Mouse (Mus musculus): ENCODE data around the gene P2rx4. TPM values are rescaled to one million over a fixed set of nuclear protein-coding genes. Genes with fewer than 3 reads are reported as not detected.

Gene P2rx4
- polyA plus RNA-seq, 1 experiment = 21.0 TPM

DNA sequence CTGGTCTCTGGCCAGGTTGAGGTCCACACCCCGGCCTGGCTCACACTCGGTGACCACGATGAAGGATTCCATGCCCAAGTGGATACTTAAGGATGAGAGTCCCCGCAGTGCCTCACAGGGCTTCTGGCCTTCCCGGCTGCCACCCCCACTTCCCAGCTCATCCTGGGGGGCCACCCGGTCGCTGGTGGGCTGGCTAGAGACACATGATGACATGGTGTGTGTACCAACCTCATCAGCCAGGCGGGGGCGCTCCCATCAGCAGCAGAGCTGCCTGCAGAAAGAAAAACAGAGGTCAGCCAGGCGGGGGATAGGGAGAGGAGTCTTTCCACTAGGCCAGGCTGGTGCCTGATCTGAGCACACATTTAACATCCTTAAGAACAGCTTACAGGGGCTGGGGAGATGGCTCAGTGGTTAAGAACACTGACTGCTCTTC is 56.7 kb downstream of the P2rx4 start:
- Histone ChIP-seq H3K27ac (ENCODE audit: insufficient read depth, low read length) (no peak overlapping the region), H3K36me3 (ENCODE audit: control insufficient read depth, insufficient read depth, low read length, poor library complexity, severe bottlenecking) (no peaks in the 10 kb centered on the region), H3K9ac (ENCODE audit: low read depth, poor library complexity, severe bottlenecking) (peak overlapping the region; percentile 10), H3K27me3 (ENCODE audit: control insufficient read depth, insufficient read depth, low read length, poor library complexity, severe bottlenecking) (no peaks in the 10 kb centered on the region), H3K4me1 (ENCODE audit: control insufficient read depth, insufficient read depth, low read length) (no peaks in the 10 kb centered on the region), H3K4me3 (ENCODE audit: low read depth, low read length) (peak overlapping the region; percentile 22; the same call in 1 of the 2 replicates), H3K9me3 (replicated peaks; ENCODE audit: control insufficient read depth, insufficient read depth, low read length, poor library complexity, severe bottlenecking) (no peaks in the 10 kb centered on the region)
- TF ChIP-seq POLR2A (IDR thresholded peaks at IDR 0.05; ENCODE audit: insufficient read depth, low read length) (no peak), CTCF (IDR thresholded peaks at IDR 0.05; ENCODE audit: low read depth, low read length) (peak; percentile 78), EP300 (IDR thresholded peaks at IDR 0.05; ENCODE audit: insufficient read depth, low read depth, low read length) (no peak)

DNA sequence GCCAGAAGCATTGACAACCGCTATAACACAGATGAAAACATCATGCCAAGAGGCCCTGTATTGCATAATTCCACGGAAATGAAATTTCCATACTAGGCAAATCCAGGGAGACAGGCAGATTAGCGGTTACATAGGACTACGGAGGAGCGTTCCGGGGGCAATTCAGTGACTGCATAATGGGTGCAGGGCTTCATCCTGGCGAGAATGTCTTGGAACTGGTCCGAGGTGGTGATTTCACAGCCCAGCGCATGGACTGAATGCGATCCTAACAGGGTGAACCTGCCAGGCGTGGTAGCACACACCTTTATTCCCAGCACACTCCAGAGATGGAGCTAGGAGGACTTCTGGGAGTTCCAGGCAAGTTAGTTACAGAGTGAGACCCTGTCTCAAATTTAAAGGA is 59.9 kb downstream of the P2rx4 start:
- TF ChIP-seq EP300 (IDR thresholded peaks at IDR 0.05; ENCODE audit: insufficient read depth, low read depth, low read length) = no peak
- no peak for TF ChIP-seq POLR2A (IDR thresholded peaks at IDR 0.05; ENCODE audit: insufficient read depth, low read length)
- no peak for TF ChIP-seq CTCF (IDR thresholded peaks at IDR 0.05; ENCODE audit: low read depth, low read length)
- no peaks in the 10 kb centered on the region for H3K36me3 ChIP-seq (ENCODE audit: control insufficient read depth, insufficient read depth, low read length, poor library complexity, severe bottlenecking)
- H3K9ac ChIP-seq (ENCODE audit: low read depth, poor library complexity, severe bottlenecking) = no peak overlapping the region
- no peaks in the 10 kb centered on the region for H3K9me3 ChIP-seq (replicated peaks; ENCODE audit: control insufficient read depth, insufficient read depth, low read length, poor library complexity, severe bottlenecking)
- no peak overlapping the region for H3K27ac ChIP-seq (ENCODE audit: insufficient read depth, low read length)
- peaks cover 2% of the 10 kb centered on the region for H3K4me1 ChIP-seq (ENCODE audit: control insufficient read depth, insufficient read depth, low read length)
- no peaks in the 10 kb centered on the region for H3K27me3 ChIP-seq (ENCODE audit: control insufficient read depth, insufficient read depth, low read length, poor library complexity, severe bottlenecking)
- no peak overlapping the region for H3K4me3 ChIP-seq (ENCODE audit: low read depth, low read length)

DNA sequence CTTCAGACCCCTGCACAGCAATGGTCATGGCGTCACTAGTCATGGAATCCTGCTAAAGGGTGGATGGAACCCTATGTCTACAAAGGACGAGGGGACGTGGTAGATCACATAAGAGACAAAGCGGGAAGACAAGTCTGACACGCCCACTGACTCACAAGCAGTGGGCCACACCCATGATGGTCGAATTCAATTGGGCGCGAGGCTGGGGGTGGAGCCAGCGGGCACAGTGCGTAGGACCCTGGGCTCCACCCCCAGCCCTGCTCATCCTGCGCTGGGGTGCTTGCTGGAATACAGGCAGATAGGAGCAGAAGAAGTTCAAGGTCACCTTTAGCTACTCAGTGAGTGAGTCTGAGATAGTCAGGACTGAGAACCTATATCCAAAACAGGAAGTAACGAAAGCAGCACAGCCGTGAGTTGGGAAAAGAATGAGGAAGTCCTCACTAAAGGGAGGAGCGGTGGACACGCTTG is 61.8 kb downstream of the P2rx4 start:
- TF ChIP-seq EP300 (IDR thresholded peaks at IDR 0.05; ENCODE audit: insufficient read depth, low read depth, low read length) (0 out of 2 replicates have a peak, but pooled peaks have one; percentile 20), CTCF (IDR thresholded peaks at IDR 0.05; ENCODE audit: low read depth, low read length) (no peak)
- no peaks in the 10 kb centered on the region for H3K36me3 ChIP-seq (ENCODE audit: control insufficient read depth, insufficient read depth, low read length, poor library complexity, severe bottlenecking)

DNA sequence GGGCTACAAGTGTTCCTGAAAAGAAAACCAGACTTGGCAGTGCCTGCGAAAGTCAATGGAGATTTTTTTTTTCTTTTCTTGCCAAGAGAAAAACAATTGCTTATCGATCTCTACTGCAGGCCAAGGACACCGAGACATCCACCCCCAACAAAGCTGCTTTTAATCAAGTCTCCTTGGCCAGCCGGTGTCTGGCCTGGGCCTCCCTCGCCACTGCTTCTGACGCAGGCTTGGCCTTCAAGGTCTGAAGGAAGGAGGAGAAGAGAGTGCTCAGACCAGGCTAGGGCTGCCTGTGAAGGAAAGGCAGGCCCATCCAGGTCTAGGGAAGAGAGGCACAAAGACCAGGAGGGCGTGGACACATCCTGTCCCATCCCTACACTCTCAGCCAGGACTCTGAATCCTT is 63.0 kb downstream of the P2rx4 start:
- no peaks in the 10 kb centered on the region for H3K36me3 ChIP-seq (ENCODE audit: control insufficient read depth, insufficient read depth, low read length, poor library complexity, severe bottlenecking)
- no peaks in the 10 kb centered on the region for H3K27me3 ChIP-seq (ENCODE audit: control insufficient read depth, insufficient read depth, low read length, poor library complexity, severe bottlenecking)
- H3K4me1 ChIP-seq (ENCODE audit: control insufficient read depth, insufficient read depth, low read length) = peaks cover 2% of the 10 kb centered on the region
- no peak for TF ChIP-seq POLR2A (IDR thresholded peaks at IDR 0.05; ENCODE audit: insufficient read depth, low read length)
- no peak for TF ChIP-seq CTCF (IDR thresholded peaks at IDR 0.05; ENCODE audit: low read depth, low read length)
- no peak for TF ChIP-seq EP300 (IDR thresholded peaks at IDR 0.05; ENCODE audit: insufficient read depth, low read depth, low read length)
- peak overlapping the region; percentile 3; the same call in 1 of the 2 replicates for H3K9ac ChIP-seq (ENCODE audit: low read depth, poor library complexity, severe bottlenecking)
- no peak overlapping the region for H3K4me3 ChIP-seq (ENCODE audit: low read depth, low read length)
- H3K27ac ChIP-seq (ENCODE audit: insufficient read depth, low read length) = peak overlapping the region; percentile 47
- H3K9me3 ChIP-seq (replicated peaks; ENCODE audit: control insufficient read depth, insufficient read depth, low read length, poor library complexity, severe bottlenecking) = no peaks in the 10 kb centered on the region

More for the DNA sequence above, 61.8 kb downstream of the P2rx4 start:
- Histone ChIP-seq H3K4me3 (ENCODE audit: low read depth, low read length) (peak overlapping the region; percentile 22; the same call in 1 of the 2 replicates), H3K9ac (ENCODE audit: low read depth, poor library complexity, severe bottlenecking) (no peak overlapping the region), H3K4me1 (ENCODE audit: control insufficient read depth, insufficient read depth, low read length) (peaks cover 2% of the 10 kb centered on the region), H3K27ac (ENCODE audit: insufficient read depth, low read length) (no peak overlapping the region), H3K9me3 (replicated peaks; ENCODE audit: control insufficient read depth, insufficient read depth, low read length, poor library complexity, severe bottlenecking) (no peaks in the 10 kb centered on the region), H3K27me3 (ENCODE audit: control insufficient read depth, insufficient read depth, low read length, poor library complexity, severe bottlenecking) (no peaks in the 10 kb centered on the region)

DNA sequence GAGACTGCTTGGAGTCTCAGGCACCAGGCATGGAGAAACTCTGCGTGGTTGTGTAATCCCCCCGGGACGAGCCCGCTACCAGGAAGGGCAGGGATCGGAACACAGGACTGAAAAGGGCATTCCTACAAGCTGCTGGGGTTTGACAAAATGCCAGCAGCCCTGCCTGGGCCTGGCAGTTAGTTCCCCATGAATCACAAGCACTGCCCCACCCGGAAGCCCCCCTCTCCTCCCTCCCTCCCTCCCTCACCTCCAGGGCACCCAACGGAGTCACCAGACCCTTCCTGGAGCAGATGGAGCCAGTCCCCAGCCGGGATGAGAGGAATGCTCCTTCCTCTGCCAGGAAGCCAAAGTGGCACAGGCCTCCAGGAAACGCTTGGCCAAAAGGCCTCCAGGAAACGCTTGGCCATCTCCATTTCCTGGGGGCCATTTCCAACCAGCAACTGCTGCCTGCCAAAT is 63.5 kb downstream of the P2rx4 start:
- Histone ChIP-seq H3K27me3 (ENCODE audit: control insufficient read depth, insufficient read depth, low read length, poor library complexity, severe bottlenecking) (no peaks in the 10 kb centered on the region), H3K4me1 (ENCODE audit: control insufficient read depth, insufficient read depth, low read length) (peaks cover 2% of the 10 kb centered on the region), H3K27ac (ENCODE audit: insufficient read depth, low read length) (peak overlapping the region; percentile 47; the same call in 1 of the 2 replicates), H3K4me3 (ENCODE audit: low read depth, low read length) (peak overlapping the region; percentile 34; the same call in 1 of the 2 replicates), H3K36me3 (ENCODE audit: control insufficient read depth, insufficient read depth, low read length, poor library complexity, severe bottlenecking) (no peaks in the 10 kb centered on the region), H3K9ac (ENCODE audit: low read depth, poor library complexity, severe bottlenecking) (peak overlapping the region; percentile 3; the same call in 1 of the 2 replicates), H3K9me3 (replicated peaks; ENCODE audit: control insufficient read depth, insufficient read depth, low read length, poor library complexity, severe bottlenecking) (no peaks in the 10 kb centered on the region)
- no peak for TF ChIP-seq EP300 (IDR thresholded peaks at IDR 0.05; ENCODE audit: insufficient read depth, low read depth, low read length)

DNA sequence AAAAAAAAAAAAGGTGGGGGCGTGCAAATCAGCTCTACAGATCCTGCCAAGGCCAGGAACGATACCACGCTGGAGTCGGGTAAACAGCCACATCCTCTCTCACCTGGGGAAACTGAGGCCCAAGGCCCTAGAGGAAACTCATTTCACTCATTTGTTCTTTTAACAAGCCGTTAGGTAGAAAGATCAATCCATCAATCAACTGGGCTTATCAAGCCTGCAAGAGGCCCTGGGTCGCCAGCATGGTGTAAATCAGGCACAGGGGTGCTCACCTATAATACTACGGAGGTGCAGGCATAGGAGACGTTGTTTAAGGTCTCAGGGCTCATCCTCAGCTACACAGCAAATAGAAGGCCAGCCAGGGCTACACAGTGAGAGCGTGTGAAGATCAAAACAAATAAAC is 64.1 kb downstream of the P2rx4 start:
- no peaks in the 10 kb centered on the region for H3K9me3 ChIP-seq (replicated peaks; ENCODE audit: control insufficient read depth, insufficient read depth, low read length, poor library complexity, severe bottlenecking)
- peaks cover 2% of the 10 kb centered on the region for H3K4me1 ChIP-seq (ENCODE audit: control insufficient read depth, insufficient read depth, low read length)
- no peaks in the 10 kb centered on the region for H3K27me3 ChIP-seq (ENCODE audit: control insufficient read depth, insufficient read depth, low read length, poor library complexity, severe bottlenecking)
- H3K36me3 ChIP-seq (ENCODE audit: control insufficient read depth, insufficient read depth, low read length, poor library complexity, severe bottlenecking) = no peaks in the 10 kb centered on the region
- H3K27ac ChIP-seq (ENCODE audit: insufficient read depth, low read length) = no peak overlapping the region
- no peak overlapping the region for H3K9ac ChIP-seq (ENCODE audit: low read depth, poor library complexity, severe bottlenecking)
- no peak overlapping the region for H3K4me3 ChIP-seq (ENCODE audit: low read depth, low read length)
- no peak for TF ChIP-seq POLR2A (IDR thresholded peaks at IDR 0.05; ENCODE audit: insufficient read depth, low read length)
- no peak for TF ChIP-seq CTCF (IDR thresholded peaks at IDR 0.05; ENCODE audit: low read depth, low read length)
- no peak for TF ChIP-seq EP300 (IDR thresholded peaks at IDR 0.05; ENCODE audit: insufficient read depth, low read depth, low read length)

Data from ES-Bruce4 (cell line).